Mouse (Mus musculus) gastrocnemius, postnatal 14 days (tissue): ENCODE measurements around the gene Pkn2. TPM values are rescaled to one million over a fixed set of nuclear protein-coding genes. Genes with fewer than 3 reads are reported as not detected.

Experiments
- DNase-seq: peaks from one replicate; pipeline ENCODE4 v3.0.0; 2021; ENCODE audit warnings: mixed read lengths
- intact Hi-C: fragments of 180-260 bp; cut with DNase I; formaldehyde crosslinking; loops from one replicate; pipeline ENCODE4 v1.15.1; 2025; ENCODE audit warnings: low total_unique reads
- long read RNA-seq, 2 experiments: library from polyadenylated mRNA; stranded (forward); transcript quantifications; one replicate each; pipeline ENCODE4 v2.0.0; 2021
- total RNA-seq, 2 experiments: library from RNA; stranded (reverse); gene quantifications; 2 replicates each; pipeline ENCODE4 v1.2.3; 2021

Pkn2 gene
- total RNA-seq = 10 to 100 TPM; 32.9 to 34.2 TPM
- long read RNA-seq, experiment 1, full-length matches to known transcripts = 5 of 9 reads
- long read RNA-seq, experiment 1, partial matches to known transcripts = 4 of 9 reads
- long read RNA-seq, experiment 1, other reads (novel, unspliced or antisense) = 0 of 9 reads
- long read RNA-seq, experiment 2, full-length matches to known transcripts = 7 of 12 reads
- long read RNA-seq, experiment 2, partial matches to known transcripts = 3 of 12 reads
- long read RNA-seq, experiment 2, other reads (novel, unspliced or antisense) = 2 of 12 reads

DNA sequence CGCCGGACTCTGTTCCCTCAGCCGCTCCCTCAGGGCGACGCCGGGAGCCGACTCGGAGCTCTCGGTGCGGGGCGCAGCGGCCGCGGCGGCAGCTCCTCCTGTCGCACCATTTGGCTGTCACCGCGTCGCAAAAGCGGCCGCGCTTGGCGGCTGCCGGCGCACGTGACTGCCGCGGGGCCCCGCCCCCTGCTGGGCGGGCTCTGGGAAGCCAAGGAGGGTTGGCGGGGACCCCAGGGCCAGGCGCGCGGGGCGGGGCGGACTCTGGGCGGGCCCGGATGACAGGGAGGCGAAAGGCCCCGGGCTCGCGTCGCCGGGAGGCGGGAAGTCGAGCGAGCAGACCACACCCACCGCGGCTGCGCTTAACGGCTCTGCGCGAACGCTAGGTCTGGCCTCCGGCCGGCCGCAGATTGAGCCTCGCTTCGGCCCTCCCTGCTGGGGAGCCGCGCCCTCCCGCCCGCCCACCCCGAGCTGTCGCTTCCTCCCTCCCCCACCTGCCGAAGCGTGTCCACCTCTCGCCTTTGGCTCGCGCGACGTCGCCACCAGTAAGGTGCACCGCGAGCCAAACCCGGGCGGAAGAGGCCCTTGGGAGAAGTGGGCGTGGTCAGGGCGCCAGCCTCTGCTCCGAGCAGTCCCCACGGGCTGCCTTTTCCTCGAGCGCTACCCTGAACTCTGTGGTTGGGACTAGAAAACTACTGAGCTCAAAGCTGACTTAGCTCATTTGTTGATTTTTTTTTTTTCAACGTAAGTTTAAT, at the start of gene Pkn2:
Gene Pkn2 (minus strand): TSS at position 133 of the 752 bp plus-strand sequence.
- intact Hi-C loops = no loop called here
- peak; percentile 100 for DNase-seq

DNA sequence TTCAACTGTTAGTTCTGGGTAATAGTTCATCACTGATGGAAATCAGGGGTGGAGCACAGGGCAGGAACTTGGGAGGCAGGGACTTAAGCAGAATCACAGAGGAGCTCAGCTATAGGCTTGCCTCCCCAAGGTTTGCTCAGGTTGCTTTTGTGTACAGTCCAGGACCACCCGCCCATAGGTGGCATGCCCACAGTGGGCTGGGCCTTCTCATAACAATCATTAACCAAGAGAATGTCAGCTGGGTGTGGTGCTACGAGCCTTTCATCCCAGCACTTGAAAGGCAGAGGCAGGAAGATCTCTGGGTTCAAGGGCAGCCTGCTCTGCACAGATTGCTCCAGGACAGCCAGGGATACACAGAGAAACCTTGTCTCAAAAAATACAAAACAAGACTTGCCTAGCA, 48.1 kb upstream of the Pkn2 start:
- intact Hi-C loops = no loop called here
- no peak for DNase-seq

DNA sequence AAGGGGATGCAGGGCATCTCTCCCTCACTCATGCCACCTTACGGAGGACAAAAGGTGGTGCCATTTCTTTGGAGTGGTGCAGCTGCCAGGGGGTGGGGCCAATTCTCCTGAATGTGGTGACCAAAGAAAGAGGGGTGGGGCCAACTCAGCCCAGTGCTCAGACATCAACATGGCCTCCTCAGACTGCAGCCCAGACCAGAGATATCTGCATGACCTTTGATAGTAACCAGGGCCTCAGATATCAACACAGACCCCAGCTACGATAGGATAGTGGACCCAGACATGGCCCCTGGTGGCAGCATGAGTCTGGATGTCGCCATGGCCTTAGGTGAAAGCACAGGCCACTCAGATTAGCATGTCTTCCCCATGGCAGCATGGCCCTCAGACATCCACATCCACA, 45.5 kb upstream of the Pkn2 start:
- intact Hi-C loops = no loop called here
- DNase-seq = no peak

DNA sequence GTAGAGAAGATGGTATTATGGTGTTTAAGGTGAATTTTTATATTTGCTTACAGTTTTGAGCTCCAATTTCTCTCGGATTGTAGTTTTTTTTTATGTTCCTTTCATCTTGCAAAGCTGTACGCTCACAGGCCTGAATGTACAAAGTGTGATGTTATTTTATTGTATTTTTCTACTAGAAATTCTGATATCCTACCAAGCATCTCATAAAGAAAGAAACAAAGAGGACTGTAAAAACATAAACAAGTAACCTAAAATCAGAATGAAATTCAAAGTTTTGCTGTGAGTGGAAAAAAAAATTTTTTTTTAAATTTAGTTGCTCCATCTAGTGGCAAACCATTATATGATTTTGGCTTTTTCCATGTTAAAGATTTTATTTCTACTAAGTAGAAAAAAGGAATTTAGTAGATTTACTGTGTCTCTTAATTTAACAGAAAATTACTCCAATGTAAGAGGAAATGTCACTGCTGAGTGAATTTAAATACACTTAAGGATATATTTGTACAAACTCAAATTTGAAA, 43.1 kb upstream of the Pkn2 start:
- intact Hi-C loops = no loop called here
- no peak for DNase-seq

DNA sequence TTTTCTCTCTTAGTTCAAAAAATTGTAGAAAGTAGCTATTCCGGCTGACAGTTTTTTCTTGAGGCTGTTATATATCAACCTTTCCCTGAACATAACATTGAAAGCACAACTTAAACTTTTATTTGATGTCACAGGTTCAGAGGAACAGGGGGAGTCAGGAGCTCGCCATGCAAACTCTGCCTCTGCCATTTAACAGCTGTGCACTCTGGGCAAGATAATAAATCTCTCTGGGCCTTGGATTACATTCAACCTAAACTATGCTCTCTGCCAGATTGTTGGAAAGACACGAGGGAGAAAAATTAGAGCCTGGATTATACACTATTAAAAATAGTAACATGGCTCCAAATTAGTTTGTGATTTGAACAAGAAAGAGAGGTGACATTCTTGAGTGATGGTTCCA, 37.3 kb upstream of the Pkn2 start:
- intact Hi-C loops = no loop called here
- DNase-seq = no peak

DNA sequence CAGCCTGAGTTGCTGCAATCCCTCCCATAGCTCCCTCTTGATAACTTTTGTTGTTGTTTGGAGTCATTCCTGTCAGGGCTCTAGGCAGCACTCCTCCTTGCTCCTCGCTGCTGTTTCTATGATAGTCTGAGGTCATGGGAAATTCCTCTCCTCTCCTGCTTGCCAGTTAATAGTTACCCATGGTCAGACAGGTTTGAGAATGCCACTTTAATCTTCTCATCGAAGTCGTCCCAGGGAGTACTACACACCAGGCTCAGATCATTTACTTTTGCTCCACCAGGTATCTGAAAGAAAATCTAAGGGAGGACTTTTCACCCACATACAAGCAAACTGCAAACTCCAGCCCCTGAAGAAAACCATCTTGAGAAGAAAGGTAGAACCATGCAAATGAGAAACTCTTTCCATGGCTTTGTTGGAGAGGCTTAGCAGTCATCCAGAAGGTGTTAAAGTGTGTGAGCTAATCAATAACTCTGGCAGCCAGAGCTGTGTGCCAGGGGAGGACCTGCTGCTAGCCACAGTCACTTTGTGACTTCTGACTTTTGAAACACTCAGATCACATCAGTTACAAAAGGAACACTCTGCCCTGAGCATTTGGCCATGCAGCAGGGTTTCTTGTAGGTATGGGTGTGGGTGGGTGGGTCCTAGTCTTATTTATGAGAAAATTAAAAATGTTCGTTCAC, 36.1 kb upstream of the Pkn2 start:
- no peak for DNase-seq
- intact Hi-C loops = no loop called here

DNA sequence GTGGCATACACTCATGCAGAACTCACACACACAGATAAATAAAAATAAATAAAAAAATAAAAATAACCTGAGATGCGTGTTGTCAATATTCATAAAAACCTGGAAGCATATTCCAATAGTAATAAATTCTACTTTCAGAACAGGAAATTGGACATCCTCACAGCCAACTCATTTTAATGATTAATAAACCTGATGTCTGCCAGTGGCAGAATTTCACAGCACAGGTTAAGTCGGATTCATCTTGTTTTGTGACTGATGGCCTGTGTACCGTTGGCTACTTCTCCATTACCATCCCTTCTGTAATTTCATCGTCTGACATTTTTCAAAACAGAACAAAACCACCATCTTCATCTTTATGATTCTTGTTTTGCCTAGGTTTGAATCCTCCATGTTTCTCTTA, 35.4 kb upstream of the Pkn2 start:
- intact Hi-C loops = no loop called here
- DNase-seq = no peak

DNA sequence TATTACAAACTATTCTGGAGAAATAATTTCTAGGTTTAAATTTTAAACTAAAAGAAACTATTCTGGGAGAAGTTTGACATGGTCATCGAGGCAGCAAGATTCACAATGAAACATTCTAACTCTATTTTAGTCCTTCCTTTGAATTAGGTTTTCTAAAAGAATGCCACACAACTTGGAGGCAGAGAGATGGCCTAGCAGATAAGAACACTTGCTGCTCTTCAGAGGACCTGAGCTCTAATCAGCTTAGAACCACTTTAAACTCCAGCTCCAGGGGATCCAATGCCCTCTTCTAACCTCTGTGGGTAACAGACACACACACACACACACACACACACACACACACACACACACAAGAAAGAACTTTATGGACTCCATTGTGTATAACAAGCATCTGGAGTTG, 31.5 kb upstream of the Pkn2 start:
- intact Hi-C loops = no loop called here
- DNase-seq = no peak

DNA sequence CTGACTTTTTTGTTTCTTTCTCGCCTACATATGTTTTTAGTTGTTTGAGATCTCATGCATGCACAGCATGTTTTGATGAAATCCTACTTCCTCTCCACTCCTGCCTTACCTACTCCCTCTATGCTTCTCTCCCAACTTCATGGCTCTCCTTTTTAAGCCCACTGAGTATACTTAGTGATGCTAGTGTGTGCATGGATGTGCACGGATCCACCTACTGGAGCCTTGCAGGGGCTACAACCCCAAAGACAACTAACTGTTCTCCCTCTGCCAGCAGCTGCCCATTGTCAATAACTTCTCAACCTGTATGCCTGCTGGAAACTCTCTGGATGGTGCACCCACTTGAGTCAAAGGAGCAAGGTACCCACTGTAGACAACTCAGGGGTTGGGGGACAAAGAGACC, 17.9 kb upstream of the Pkn2 start:
- intact Hi-C loops = no loop called here
- DNase-seq = no peak

DNA sequence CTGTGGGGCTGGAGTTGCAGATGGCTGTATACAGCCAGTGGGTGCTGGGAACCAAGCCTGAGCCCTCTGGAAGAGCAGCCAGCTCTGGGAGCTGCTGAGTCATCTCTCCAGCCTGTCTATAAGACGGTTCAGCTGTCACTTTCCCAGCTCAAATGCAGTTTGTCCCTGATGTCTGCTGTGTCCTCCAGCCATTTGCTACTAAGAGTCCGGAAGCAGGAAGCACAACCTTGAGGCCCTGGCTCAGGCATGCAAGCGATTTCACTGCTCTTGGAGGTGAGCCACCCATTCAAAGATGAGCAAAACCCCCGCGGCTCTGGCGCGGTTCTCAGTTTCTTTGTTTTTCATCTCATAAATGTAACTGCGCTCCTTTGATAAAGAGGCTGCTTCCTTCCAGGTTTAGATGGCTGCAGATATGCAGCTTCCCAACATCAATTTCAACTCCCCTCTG, 17.2 kb upstream of the Pkn2 start:
- DNase-seq = no peak
- intact Hi-C loops = no loop called here

DNA sequence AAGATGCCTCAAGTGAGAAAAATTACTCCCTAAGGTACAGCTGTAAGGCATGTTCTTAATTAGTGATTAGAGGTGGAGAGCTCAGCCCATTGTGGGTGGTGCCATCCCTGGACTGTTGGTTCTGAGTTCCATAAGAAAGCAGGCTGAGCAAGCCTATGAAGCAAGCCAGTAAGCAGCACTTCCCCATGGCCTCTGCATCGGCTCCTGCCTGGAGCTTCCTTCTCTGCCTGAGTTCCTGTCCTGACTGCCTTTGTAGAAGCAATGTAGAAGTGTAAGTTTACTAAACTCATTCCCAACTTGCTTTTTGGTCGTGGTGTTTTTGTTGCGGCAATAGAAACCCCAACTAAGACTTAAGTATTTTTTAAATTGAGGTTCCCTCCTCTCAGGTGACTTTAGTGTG, 8.6 kb upstream of the Pkn2 start:
- DNase-seq = no peak
- intact Hi-C loops = no loop called here

DNA sequence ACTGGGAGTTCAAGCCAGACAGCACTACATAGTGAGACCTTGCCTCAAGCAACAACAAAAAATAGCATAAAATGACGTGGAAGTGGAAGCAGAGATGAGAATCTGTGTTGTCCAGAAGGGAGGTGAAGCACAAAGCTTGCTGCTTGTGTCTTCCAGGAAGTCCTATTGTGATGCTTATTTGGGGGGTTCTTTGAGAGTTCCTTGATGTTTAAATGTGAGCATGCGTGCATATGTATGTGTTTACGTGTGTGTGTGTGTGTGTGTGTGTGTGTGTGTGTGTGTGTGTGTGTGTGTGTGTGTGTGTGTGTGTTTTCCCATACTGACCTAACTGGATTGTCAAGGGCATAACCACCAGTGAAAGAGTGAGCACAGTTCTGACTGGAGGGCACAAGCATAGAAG, 5.2 kb upstream of the Pkn2 start:
- no peak for DNase-seq
- intact Hi-C loops = no loop called here

DNA sequence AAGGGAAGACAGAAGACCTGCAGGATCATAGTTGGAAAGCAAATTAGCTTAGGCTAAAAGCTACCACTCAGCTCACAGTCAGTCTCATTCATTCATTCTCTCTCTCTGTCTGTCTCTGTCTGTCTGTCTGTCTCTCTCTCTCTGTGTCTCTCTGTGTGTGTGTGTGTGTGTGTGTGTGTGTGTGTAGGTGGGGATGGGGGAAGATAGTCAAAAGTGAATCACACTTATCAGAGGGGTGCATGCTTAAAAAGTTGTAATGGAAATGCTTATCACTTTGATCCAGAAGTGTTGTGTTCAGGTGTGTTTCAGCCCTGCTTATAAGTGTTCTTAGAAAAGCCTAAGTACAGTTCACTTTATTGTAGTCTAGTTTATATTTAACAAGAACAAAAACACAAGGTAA, 2.8 kb upstream of the Pkn2 start:
- intact Hi-C loops = no loop called here
- no peak for DNase-seq

DNA sequence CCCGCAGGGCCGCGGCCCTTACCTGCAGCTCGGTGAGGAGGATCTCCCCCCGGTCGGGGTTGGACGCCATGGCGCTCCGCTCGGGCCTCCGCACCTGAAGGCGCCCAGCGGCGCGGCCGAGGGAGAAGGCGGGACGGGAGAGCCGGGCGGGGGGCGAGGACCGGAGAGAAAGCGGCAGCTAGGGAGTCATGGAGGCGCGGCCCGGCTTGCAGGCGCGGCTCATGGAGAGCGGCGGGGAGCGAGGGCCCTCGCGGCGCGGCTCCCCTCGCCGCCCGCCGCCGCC, 274 bp downstream of the Pkn2 start:
- no peak for DNase-seq
- intact Hi-C loops = no loop called here

DNA sequence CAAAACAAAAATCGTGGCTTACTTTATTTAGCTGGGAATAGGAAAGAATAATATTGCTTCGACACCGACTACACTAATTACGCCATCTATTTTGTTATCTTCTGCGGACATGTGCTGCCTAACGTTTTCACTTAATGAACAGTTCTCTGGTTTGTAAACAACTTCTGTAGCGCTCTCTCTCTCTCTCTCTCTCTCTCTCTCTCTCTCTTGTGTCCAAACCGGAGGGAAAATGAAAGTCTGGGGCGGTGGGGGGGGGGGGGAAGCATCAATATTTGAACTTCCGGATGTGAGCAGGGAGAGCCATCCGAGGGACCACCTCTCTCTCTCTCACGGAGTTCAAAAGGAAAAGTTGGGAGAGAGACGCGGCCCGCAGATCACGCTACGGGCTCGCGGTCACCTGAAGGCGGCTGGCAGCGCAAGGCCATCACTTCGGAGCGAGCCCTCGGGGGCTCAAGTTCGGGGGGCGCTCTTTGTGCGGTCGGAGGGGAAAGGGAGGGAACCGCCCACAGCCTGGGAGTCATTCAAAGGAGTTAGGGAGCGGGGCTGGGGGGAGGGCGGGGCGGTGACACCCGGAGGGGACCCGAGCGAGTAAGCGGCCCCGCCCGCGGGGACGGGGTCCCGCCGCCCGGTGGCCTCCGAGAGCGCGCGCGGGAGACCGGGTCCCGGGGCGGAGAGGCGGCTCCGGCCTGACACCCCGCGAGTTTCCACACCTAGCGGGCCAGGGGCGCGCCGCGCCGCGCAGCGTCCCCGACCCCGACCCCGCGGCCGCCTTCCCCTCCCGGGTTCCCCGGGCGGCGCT, 815 bp downstream of the Pkn2 start:
- intact Hi-C loops = no loop called here
- peak; percentile 16 for DNase-seq

DNA sequence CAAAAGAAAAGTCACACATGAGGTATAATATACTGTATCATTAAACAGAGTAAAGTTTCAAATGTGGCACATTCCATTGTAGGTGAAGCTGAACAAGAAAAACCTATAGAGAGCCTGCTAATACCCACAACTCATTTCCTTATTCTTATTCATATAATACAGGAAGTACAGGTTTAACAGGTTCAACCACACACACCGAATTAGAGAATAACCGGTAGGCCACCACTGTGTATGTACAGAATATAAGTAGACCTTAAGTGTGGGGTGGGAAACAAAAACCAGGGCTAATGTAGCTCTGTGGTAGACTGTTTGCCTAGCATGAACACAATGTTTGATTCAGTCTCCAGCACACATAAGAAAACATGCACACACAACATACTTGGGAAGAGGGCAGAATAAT, 18.6 kb downstream of the Pkn2 start:
- intact Hi-C loops = no loop called here
- DNase-seq = no peak

DNA sequence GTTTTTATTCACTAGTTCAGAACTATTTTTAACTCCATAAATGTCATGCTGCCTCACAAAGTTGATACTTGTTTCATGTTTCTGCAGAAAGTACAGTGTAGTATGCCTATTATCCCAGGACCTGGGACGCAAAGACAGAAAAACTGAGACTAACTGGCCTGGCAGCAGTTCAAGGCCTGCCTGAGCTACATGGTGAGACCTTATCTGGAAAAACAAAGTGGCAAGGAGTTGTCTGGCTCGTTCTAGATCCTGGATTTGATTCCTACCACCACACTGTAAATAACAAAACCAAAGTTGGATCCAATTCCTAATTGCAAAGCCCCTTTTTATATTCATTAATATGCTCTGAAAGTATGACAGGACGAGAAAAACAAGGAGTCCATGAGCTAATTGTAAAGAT, 25.0 kb downstream of the Pkn2 start:
- intact Hi-C loops = no loop called here
- DNase-seq = no peak

DNA sequence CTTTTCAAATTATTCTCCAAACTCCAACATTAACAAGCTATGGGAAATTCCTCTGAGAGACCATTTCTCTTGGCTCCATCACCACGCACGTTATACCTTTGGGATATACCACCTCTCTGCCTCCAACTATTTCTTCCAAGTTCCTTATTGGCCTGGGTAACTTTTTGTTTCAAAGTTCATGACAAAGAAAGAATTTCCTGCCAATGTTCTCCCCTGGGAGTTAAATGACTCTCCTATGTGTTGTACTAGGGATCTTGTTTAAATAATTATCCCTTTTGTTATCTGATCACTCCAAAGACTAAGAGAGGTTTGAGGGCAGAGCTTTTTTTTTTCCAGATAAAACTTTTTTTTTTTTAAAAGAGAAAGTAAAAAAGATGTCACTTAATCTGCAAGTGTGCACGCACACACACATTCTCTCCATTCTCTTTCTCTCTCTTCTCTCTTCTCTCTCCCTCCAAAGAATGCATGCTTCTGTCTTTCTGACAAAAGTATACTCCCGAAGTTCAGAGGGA, 25.8 kb downstream of the Pkn2 start:
- intact Hi-C loops = no loop called here
- DNase-seq = no peak

DNA sequence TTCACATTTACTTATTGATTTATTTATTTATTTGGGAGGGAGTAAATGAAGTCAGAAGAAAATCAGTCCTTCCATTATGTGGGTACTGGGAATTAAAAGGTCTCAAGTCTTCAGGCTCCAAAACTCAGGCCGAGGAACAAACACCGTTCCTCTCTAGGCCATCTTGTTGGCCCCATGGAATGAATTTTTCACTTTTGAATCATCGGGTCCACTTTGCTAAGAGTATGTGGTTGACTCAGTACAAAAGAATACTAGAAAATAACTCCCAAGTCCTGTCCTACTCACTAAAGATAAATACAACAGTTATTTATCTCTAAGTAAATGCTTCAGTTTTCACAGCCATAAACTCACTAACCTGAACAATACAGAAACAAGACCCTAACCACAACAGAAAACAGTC, 28.9 kb downstream of the Pkn2 start:
- DNase-seq = no peak
- intact Hi-C loops = no loop called here

DNA sequence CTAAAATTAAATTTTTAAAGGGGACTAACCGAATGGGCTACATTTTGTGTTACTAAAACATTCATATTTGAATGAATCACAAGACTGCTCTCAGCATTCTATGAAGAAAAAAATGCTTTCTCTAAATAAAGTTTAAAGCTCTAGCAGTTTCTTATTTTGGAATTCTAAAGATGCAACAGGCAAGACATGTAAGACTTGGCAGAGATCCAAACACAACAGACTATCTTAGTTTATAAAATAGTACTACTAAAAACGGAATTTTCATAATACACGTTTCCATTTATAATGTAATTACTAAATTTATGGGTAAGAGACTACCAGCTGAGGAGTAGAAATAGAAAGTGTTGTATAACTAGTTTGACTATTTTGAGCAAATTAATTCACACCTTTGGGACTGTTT, 30.2 kb downstream of the Pkn2 start:
- intact Hi-C loops = no loop called here
- no peak for DNase-seq
